Mouse (Mus musculus): Measurements from ENCODE around the gene Retn. TPM values are rescaled to one million over a fixed set of nuclear protein-coding genes. Genes with fewer than 3 reads are reported as not detected.

Retn gene
- total RNA-seq, 2 experiments from 2014 or later: 0.81 to 1.0 TPM

DNA sequence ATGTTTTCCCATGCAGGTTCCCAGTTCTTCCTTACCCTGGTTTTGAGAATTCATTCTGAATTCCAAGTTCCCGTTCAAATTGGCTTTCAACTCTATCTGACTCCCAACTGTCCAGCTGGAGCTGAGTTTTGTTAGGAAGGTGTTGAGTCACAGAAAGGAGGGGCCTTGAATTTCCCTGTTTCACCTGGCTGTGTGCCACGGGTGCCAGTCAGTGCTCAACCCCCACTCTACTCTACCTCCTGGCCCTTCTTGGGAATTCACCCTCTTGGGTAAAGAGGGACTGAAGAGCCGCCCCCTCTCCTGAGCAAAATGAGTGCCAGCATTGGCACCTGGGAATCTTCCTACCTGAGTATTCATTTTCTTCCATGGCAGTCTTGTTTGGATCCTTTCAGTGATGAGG, 35.2 kb downstream of the Retn start:
- no peak for DNase-seq (ENCODE audit: extremely low spot score in 1 of 2, low spot score in 2 of 2)
- intact Hi-C loops (cut with DNase I): no loop called here

DNA sequence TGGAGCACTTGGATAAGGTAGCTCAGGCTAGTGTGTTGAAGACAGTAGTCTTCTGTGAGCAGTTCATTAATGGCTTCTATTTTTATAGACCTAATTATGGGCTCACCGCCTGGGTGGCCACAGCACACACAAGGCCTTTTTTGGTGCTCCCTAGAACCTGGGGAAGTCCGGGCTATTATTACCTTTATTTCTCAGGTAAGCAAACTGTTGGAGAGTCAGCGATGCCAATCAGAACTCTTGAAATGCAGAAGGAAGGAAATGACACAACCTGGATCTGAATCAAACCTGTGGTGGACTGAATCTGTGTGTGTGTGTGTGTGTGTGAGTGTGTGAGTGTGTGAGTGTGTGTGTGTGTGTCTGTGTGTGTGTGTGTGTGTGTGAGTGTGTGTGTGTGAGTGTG, 38.6 kb downstream of the Retn start, which contains the start of gene Fcer2a:
Gene Fcer2a, minus strand, starts transcription at position 55 of the 400 bp plus-strand sequence.
- no peak for DNase-seq (ENCODE audit: extremely low spot score in 1 of 2, low spot score in 2 of 2)
- intact Hi-C loops (cut with DNase I): no loop called here

DNA sequence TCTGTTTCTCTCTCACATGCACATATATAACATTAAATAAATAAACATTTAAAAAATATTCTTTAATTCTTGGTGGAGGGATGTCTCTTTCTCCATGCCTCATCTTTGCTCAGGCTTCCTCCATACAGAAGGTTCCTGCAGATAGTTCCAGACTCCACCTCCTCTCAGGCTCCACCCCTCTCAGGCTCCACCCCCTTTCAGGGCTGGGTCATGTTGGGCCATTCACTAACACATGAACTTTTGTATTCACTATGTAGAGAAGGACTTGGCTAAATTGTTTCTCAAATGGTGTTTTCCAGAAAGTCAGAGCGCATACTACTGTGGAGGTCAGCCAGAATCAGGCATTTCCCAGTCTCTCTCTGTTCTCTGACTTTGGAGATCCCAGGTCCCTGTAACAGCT, 45.9 kb downstream of the Retn start:
- no peak for DNase-seq (ENCODE audit: extremely low spot score in 1 of 2, low spot score in 2 of 2)
- intact Hi-C loops (cut with DNase I): no loop called here

DNA sequence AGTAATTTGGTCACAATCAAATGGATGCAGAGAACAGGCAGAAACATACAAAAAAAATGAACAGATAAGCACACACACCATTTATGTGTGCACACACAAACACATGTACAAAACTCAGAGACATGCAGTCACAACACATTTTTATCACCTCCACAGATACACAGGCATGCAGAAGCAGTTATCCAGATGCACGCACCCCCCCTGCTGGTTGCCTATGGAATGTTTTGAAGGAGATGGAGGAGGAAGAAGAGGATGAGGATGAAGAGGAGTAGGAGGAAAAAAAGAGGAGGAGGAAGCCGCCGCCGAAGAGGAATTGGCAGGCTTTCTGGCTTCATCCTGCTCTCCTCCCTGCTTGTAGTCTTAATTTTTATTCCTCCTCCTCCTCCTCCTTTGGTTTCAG, 50.1 kb downstream of the Retn start:
- intact Hi-C loops (cut with DNase I): no loop called here
- no peak for DNase-seq (ENCODE audit: extremely low spot score in 1 of 2, low spot score in 2 of 2)

DNA sequence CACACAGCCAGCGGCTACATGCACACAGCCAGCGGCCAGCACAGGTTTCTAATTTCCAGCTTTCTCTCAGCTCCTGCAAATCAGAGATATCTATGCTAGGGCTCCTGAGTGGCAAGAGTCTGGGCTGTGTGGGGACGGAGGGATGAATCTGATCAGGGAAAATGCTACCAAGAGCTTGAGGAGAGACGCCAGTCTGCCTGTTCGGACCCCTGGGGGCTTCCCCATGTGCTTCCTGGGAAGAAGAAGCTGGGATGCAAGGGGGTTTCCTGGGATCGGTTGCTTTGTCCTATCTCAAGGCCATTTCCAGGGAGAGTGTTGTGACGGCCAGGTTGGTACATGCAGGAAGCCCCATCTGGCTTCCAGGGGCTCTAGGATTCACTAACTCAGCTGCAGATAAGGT, 52.0 kb downstream of the Retn start:
- DNase-seq (ENCODE audit: extremely low spot score in 1 of 2, low spot score in 2 of 2): no peak
- intact Hi-C loops (cut with DNase I): no loop called here

Other genes starting within 250 kb of the Retn start
- 1 to 10 TPM in 1 of 2 experiments, under 1 TPM in 1; 0.73 to 1.1 TPM for gene Pex11g, start 188.1 kb upstream of the Retn start, total RNA-seq (2021)
- gene Tex45, start 184.9 kb upstream of the Retn start, total RNA-seq (2021): under 1 TPM in 1 of 2 experiments, not detected in 1; 0.30 TPM
- 10 to 100 TPM; 29.4 to 31.2 TPM for gene Zfp358, start 162.6 kb upstream of the Retn start, total RNA-seq (2021)
- gene Mcoln1, start 155.3 kb upstream of the Retn start, total RNA-seq (2021): 10 to 100 TPM; 77.7 to 81.4 TPM
- 10 to 100 TPM; 73.7 to 79.2 TPM for gene Pnpla6, start 140.4 kb upstream of the Retn start, total RNA-seq (2021)
- gene C330021F23Rik, start 87.8 kb upstream of the Retn start, total RNA-seq (2021): not detected
- gene Camsap3, start 68.5 kb upstream of the Retn start, total RNA-seq (2021): 10 to 100 TPM; 67.3 to 71.8 TPM
- gene Xab2, start 34.5 kb upstream of the Retn start, total RNA-seq (2021): 10 to 100 TPM; 32.4 to 36.3 TPM
- gene Pet100, start 34.2 kb upstream of the Retn start, total RNA-seq (2021): 10 to 100 TPM; 78.6 to 80.1 TPM
- not detected for gene Pcp2, start 30.2 kb upstream of the Retn start, total RNA-seq (2021)
- 10 to 100 TPM; 57.0 to 59.3 TPM for gene Stxbp2, start 24.8 kb upstream of the Retn start, total RNA-seq (2021)
- under 1 TPM; 0.55 to 0.66 TPM for gene Mcemp1, start 10.0 kb downstream of the Retn start, total RNA-seq (2021)
- gene Fcor, start 16.6 kb downstream of the Retn start, total RNA-seq (2021): 10 to 100 TPM; 18.6 to 25.9 TPM
- gene Trappc5, start 20.5 kb downstream of the Retn start, total RNA-seq (2021): 10 to 100 TPM; 31.2 to 32.3 TPM
- not detected for gene Fcer2a, start 38.4 kb downstream of the Retn start, total RNA-seq (2021)
- gene Clec4g, start 64.9 kb downstream of the Retn start, total RNA-seq (2021): not detected
- gene Cd209a, start 93.2 kb downstream of the Retn start, total RNA-seq (2021): not detected
- not detected for gene Cd209e, start 198.5 kb downstream of the Retn start, total RNA-seq (2021)
- not detected for gene Cd209d, start 222.8 kb downstream of the Retn start, total RNA-seq (2021)